Mouse (Mus musculus): ENCODE data around the gene Ogfod3. TPM values are rescaled to one million over a fixed set of nuclear protein-coding genes. Genes with fewer than 3 reads are reported as not detected.

Ogfod3 gene
- 18.3 and 20.3 TPM in 2 replicates for polyA plus RNA-seq (2015; fragmentation: Nextera tagmentation; extraction: Ambion mirVana)

DNA sequence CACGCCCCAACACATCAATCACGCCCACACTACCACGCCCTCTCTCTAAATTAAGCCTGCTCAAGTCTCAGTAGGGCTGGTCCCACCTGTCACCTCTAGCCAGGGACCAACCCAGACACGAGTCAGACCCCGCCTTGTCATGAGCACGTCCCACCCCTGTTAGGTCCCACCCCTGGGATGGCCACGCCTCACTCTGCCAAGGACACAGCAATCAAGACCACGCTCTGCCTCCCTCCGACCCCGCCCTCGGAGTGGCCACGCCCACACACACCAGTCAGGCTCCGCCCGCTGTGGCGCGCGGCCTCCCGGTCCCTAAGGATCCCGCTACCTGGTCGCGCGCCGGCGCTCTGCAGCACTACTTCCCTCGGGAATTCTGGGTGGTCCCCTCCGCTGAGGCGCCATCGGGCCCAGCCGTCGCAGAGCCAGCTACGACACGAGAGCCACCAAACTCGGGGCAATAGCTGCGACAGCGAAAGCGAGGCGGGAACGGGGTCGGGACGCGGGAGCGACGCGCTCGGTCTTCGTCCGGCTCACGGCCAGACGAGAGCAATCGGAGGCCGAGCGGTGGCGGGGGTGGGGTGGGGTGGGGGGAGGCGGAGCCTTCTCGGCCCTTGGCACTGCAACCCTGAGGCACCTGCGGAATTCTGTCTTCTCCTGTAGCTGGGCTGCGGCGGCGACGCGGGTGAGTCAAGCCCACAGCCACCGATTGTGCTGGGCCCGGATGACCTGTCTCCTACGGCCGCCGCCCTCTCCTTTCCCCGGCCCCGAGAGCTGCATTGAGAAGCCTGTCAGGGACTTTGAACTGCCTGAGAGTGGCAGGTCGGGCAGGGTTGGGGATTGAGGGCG is at the start of gene Ogfod3, which contains the start of gene Hexdc:
Gene Ogfod3 (minus strand): TSS at position 551 of the 846 bp plus-strand sequence.
Gene Hexdc (plus strand): TSS at position 273 of the 846 bp plus-strand sequence.
- Histone ChIP-seq H3K4me1 (ENCODE audit: insufficient read depth, low read depth, low read length) (peaks cover 4% of the 10 kb centered on the region; the same call in 1 of the 2 replicates), H3K9ac (replicated peaks; ENCODE audit: low read depth) (peak within 1 kb of the TSS; percentile 51), H3K27me3 (replicated peaks; ENCODE audit: insufficient read depth, low read length) (no peaks in the 10 kb centered on the region), H3K4me2 (replicated peaks; ENCODE audit: low read depth, low read length) (peak within 1 kb of the TSS; percentile 68), H3K4me3 (ENCODE audit: low read depth, low read length) (peak within 1 kb of the TSS; percentile 81), H3K9me3 (ENCODE audit: low read length) (no peaks in the 10 kb centered on the region), H3K27ac (ENCODE audit: low read length) (peak within 1 kb of the TSS; percentile 68), H3K36me3 (ENCODE audit: insufficient read depth, low read length) (no peaks in the 10 kb centered on the region)
- TF ChIP-seq EP300 (IDR thresholded peaks at IDR 0.05) = no peak
- TF ChIP-seq CTCF (IDR thresholded peaks at IDR 0.05) = no peak
- 5% methylated on average over 61 of the region's 70 CpGs for WGBS
- ATAC-seq (peak; percentile 98), DNase-seq (ENCODE audit: low spot score) (peak; percentile 98)

- peaks cover 72% of the 10 kb centered on the region for H3K36me3 ChIP-seq (ENCODE audit: insufficient read depth, low read length)
- H3K4me2 ChIP-seq (replicated peaks; ENCODE audit: low read depth, low read length) = no peak overlapping the region
- H3K27me3 ChIP-seq (replicated peaks; ENCODE audit: insufficient read depth, low read length) = no peaks in the 10 kb centered on the region
- no peak for DNase-seq (ENCODE audit: low spot score)
- 88% methylated on average over 8 of the region's 8 CpGs for WGBS
- H3K4me1 ChIP-seq (ENCODE audit: insufficient read depth, low read depth, low read length) = no peaks in the 10 kb centered on the region
- no peak for ATAC-seq
- TF ChIP-seq CTCF (IDR thresholded peaks at IDR 0.05) (no peak), EP300 (IDR thresholded peaks at IDR 0.05) (no peak)
- no peak overlapping the region for H3K4me3 ChIP-seq (ENCODE audit: low read depth, low read length)
- no peak overlapping the region for H3K27ac ChIP-seq (ENCODE audit: low read length)
- H3K9me3 ChIP-seq (ENCODE audit: low read length) = no peaks in the 10 kb centered on the region
- no peak overlapping the region for H3K9ac ChIP-seq (replicated peaks; ENCODE audit: low read depth)
These were observed 45.7 kb upstream of the Ogfod3 start for GRCm38 (mm10) chr11:121250196-121250595.

DNA sequence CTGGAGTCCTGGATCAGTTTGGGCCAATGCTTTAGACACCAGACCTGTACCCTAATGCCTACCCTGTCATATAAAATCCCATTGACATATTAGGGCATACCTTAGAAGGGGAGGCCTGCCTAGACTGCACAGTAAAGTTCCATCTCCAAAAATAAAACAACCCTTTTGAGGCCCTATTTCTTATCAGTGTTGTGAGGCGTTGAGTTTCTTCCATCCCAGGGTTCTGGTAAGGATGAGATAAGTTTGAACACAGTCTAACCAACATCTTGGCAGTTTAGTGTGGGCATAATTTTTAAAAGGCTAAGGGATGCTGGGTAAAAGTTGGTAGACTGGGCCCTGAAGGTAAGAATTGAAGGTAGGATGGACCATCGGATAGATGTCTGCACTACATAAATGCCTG is 35.2 kb upstream of the Ogfod3 start:
- Histone ChIP-seq H3K4me1 (ENCODE audit: insufficient read depth, low read depth, low read length) (peaks cover 5% of the 10 kb centered on the region; the same call in 1 of the 2 replicates), H3K27me3 (replicated peaks; ENCODE audit: insufficient read depth, low read length) (no peaks in the 10 kb centered on the region), H3K4me2 (replicated peaks; ENCODE audit: low read depth, low read length) (no peak overlapping the region), H3K9ac (replicated peaks; ENCODE audit: low read depth) (no peak overlapping the region), H3K36me3 (ENCODE audit: insufficient read depth, low read length) (peaks cover 10% of the 10 kb centered on the region), H3K9me3 (ENCODE audit: low read length) (no peaks in the 10 kb centered on the region), H3K27ac (ENCODE audit: low read length) (no peak overlapping the region), H3K4me3 (ENCODE audit: low read depth, low read length) (no peak overlapping the region)
- 88% methylated on average over 2 of the region's 2 CpGs for WGBS
- ATAC-seq (no peak), DNase-seq (ENCODE audit: low spot score) (no peak)
- TF ChIP-seq CTCF (IDR thresholded peaks at IDR 0.05) (no peak), EP300 (IDR thresholded peaks at IDR 0.05) (no peak)

- peak; percentile 65 for TF ChIP-seq CTCF (IDR thresholded peaks at IDR 0.05)
- TF ChIP-seq EP300 (IDR thresholded peaks at IDR 0.05) = no peak
- H3K27ac ChIP-seq (ENCODE audit: low read length) = peak overlapping the region; percentile 99
- H3K4me3 ChIP-seq (ENCODE audit: low read depth, low read length) = peak overlapping the region; percentile 77
- ATAC-seq (peak; percentile 16; the same call in 1 of the 2 replicates), DNase-seq (ENCODE audit: low spot score) (peak; percentile 75)
- 2% methylated on average over 28 of the region's 28 CpGs for WGBS
- peak overlapping the region; percentile 73 for H3K9ac ChIP-seq (replicated peaks; ENCODE audit: low read depth)
- H3K4me1 ChIP-seq (ENCODE audit: insufficient read depth, low read depth, low read length) = peaks cover 5% of the 10 kb centered on the region; the same call in 1 of the 2 replicates
- H3K4me2 ChIP-seq (replicated peaks; ENCODE audit: low read depth, low read length) = peak overlapping the region; percentile 80
- H3K36me3 ChIP-seq (ENCODE audit: insufficient read depth, low read length) = peaks cover 4% of the 10 kb centered on the region; the same call in 1 of the 2 replicates
- no peaks in the 10 kb centered on the region for H3K9me3 ChIP-seq (ENCODE audit: low read length)
- no peaks in the 10 kb centered on the region for H3K27me3 ChIP-seq (replicated peaks; ENCODE audit: insufficient read depth, low read length)
These were observed 33.0 kb upstream of the Ogfod3 start for GRCm38 (mm10) chr11:121237345-121238128.

DNA sequence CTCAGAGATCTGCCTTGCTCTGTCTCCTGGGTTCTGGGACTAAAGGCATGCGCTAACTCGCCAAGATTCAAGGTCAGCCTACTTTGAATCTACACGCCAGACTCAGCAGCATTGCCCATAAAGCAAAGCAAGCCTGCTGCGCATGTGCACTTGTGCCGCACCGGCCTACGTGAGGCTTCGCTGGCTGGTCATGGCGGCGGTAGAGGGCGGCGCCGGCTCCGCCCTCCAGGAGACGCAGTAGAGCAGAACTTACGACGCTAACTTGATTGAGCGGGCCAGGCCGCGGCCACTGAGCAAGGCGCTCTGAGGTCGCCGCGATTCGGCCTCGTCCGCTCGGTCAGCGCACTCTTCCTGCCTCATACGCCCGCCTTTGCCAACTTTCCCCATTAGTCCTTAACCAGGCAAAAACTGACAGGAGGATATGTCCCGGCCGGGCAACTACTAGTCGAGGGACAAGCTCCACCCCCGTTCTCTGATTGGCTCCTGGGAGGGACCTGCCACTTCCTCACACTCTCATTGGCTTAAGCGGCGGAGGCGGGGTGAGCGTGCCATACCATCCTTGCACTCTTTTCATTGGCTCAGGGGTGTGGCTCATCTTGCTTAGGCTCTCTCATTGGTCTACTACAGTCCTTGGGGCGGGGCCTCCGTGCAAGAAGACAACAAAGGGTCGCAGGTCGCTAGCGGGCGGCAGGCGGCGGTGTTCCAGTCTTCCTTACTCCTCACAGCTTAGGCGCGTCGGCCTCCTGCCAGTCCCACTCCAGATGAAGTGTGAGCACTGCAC is 32.2 kb upstream of the Ogfod3 start, which contains the start of gene Narf:
Gene Narf (plus strand): TSS at position 690 of the 781 bp plus-strand sequence.
- Histone ChIP-seq H3K4me3 (ENCODE audit: low read depth, low read length) (peak within 1 kb of the TSS; percentile 77), H3K9me3 (ENCODE audit: low read length) (no peaks in the 10 kb centered on the region), H3K27ac (ENCODE audit: low read length) (peak within 1 kb of the TSS; percentile 99), H3K4me2 (replicated peaks; ENCODE audit: low read depth, low read length) (peak within 1 kb of the TSS; percentile 80), H3K9ac (replicated peaks; ENCODE audit: low read depth) (peak within 1 kb of the TSS; percentile 73), H3K4me1 (ENCODE audit: insufficient read depth, low read depth, low read length) (peaks cover 5% of the 10 kb centered on the region; the same call in 1 of the 2 replicates), H3K27me3 (replicated peaks; ENCODE audit: insufficient read depth, low read length) (no peaks in the 10 kb centered on the region), H3K36me3 (ENCODE audit: insufficient read depth, low read length) (peaks cover 4% of the 10 kb centered on the region; the same call in 1 of the 2 replicates)
- no peak for TF ChIP-seq EP300 (IDR thresholded peaks at IDR 0.05)
- peak; percentile 83 for TF ChIP-seq CTCF (IDR thresholded peaks at IDR 0.05)
- ATAC-seq (peak; percentile 99), DNase-seq (ENCODE audit: low spot score) (peak; percentile 100)
- WGBS = 2% methylated on average over 50 of the region's 50 CpGs

Data from lung, postnatal 0 days (tissue).